Mouse (Mus musculus) cerebellum, adult 9-11 months (tissue): ENCODE results near the gene Gm8720.
"Not testable (repeated sequence)": the region's sequence is repeated elsewhere in the genome, so short reads cannot be mapped to it uniquely, and the experiment has no call there.

Experiments
- DNase-seq: peaks from one replicate; pipeline ENCODE4 v3.0.0; 2022

The Gm8720 gene

DNA sequence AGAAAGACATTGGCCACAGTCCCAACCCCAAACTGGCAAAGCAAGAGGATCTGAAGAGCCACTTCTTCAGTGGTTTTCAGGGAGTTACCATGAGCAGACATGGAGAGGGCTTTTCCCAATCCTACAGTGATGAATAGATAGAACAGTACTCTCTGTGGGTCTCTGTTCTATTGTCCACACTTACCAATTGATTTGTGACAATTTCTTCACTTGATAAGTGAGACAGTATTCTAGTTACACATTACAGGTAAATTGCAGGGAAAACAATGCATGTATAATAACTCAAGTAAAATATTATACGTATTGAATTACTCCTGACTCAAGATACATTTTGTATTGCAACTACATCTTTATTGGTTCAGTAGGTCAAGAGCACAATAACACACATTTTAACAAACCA lies at the start of gene Gm8720:
TSS of gene Gm8720 (minus strand) at position 101 of the 400 bp plus-strand sequence.
- not testable (repeated sequence) for DNase-seq

DNA sequence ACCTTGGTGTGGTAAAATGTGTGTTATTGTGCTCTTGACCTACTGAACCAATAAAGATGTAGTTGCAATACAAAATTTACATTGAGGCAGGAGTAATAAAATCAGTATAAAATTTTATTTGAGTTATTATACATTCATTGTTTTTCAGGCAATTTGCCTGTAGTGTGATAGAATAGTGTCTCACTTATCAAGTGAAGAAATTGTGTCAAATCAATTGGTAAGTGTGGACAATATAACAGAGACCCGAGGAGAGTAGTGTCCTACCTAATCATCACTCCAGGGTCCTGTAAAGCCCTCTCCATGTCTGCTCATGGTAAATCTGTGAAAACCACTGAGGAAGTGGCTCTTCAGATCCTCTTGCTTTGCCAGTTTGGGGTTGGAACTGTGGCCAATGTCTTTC lies 12.0 kb downstream of the Gm8720 start, which contains the start of gene Vmn1r163:
TSS of gene Vmn1r163 (plus strand) at position 301 of the 400 bp plus-strand sequence.
- not testable (repeated sequence) for DNase-seq

DNA sequence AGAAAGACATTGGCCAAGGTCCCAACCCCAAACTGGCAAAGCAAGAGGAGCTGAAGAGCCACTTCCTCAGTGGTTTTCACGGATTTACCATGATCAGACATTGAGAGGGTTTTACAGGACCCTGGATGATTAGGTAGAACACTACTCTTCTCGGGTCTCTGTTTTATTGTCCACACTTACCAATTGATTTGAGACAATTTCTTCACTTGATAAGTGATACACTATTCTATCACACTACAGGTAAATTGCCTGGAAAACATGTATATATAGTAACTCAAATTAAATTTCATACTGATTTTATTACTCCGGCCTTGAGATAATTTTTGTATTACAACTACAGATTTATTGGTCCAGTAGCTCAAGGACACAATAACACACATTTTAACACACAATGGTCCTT lies 47.4 kb downstream of the Gm8720 start, which contains the start of gene Gm4216:
TSS of gene Gm4216 (minus strand) at position 101 of the 400 bp plus-strand sequence.
- not testable (repeated sequence) for DNase-seq
